13 mouse cellular contexts compared by ENCODE assay signal in the genomic region with DNA sequence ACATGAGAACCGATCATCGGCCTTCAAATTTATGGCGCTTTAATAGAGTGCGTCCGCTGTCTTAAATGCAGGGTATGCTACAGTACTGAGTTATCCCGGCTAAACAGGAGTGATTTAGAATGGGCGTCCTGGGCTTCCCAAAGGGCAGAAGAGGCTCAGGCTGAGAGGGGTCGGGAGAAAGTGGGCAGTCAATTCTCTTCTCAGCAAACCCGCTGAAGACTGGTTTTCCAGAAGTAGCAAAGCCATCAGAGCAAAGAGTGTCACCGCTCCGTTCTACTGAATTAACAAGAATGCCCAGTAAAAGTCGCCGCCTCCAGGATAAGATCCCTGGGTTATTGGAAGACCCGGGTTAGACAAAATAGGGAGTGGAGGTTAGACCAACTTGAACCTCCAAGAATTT. TPM values are rescaled to one million over a fixed set of nuclear protein-coding genes. Genes with fewer than 3 reads are reported as not detected.
A peak's percentile ranks its signal among the peaks of the same experiment; 100 is the strongest.
DNase-seq lines count a peak whose midpoint lies in the region; ATAC-seq lines count a peak whose summit lies in the region.
"Had no signal": no experiment of that assay in that cellular context is flagged by ENCODE, and none has a peak within 500 bp of the region (broad histone marks: within the 10 kb centered on the region; RNA-seq: fewer than 3 reads in every experiment).

No protein-coding gene starts in this region.

- WGBS in heart, embryonic 10.5 days: 2% methylated on average over 14 of the region's 14 CpGs
- 17% methylated on average over 14 of the region's 14 CpGs for WGBS in intestine, embryonic 15.5 days
- 5% methylated on average over 14 of the region's 14 CpGs for WGBS in stomach, embryonic 15.5 days

- H3K4me1 ChIP-seq in heart, embryonic 10.5 days: peaks cover 26% of the 10 kb centered on the region
- H3K4me1 ChIP-seq in intestine, embryonic 15.5 days (replicated peaks): peaks cover 12% of the 10 kb centered on the region
- 0 out of 2 replicates have a peak, but pooled peaks cover 6% of the 10 kb centered on the region for H3K4me1 ChIP-seq in stomach, embryonic 15.5 days
- H3K4me1 ChIP-seq: liver, embryonic 12.5 days had no signal

- intact Hi-C loops in heart, postnatal 36 days (cut with DNase I): loop anchor here (5.0 kb wide), 1 partner anchor 88 kb away; no protein-coding TSS in a partner anchor

- DNase-seq in heart, embryonic 10.5 days (ENCODE audit: low spot score): no peak
- no peak for DNase-seq in heart, postnatal 36 days
- peak; percentile 3 for DNase-seq in ovary, postnatal 36 days (ENCODE audit: low spot score)
- DNase-seq in ovary, postnatal 10 days (ENCODE audit: low spot score): no peak
- DNase-seq in cerebellum, adult 11 months: no peak
- no peak for DNase-seq in urinary bladder, postnatal 25 days (ENCODE audit: low spot score)

- no peaks in the 10 kb centered on the region for H3K36me3 ChIP-seq in heart, embryonic 10.5 days
- H3K36me3 ChIP-seq in intestine, embryonic 15.5 days: no peaks in the 10 kb centered on the region
- H3K36me3 ChIP-seq in stomach, embryonic 15.5 days: no peaks in the 10 kb centered on the region
- H3K36me3 ChIP-seq: liver, embryonic 12.5 days had no signal

- H3K4me2 ChIP-seq in intestine, embryonic 15.5 days (replicated peaks): peak overlapping the region; percentile 62
- 0 out of 2 replicates have a peak overlapping the region, but pooled peaks have one; percentile 35 for H3K4me2 ChIP-seq in stomach, embryonic 15.5 days
- H3K4me2 ChIP-seq: liver, embryonic 12.5 days had no signal

- peak overlapping the region; percentile 33; the same call in 1 of the 2 replicates for H3K4me3 ChIP-seq in heart, embryonic 10.5 days
- no peak overlapping the region for H3K4me3 ChIP-seq in intestine, embryonic 15.5 days (replicated peaks)
- no peak overlapping the region for H3K4me3 ChIP-seq in stomach, embryonic 15.5 days (replicated peaks)
- H3K4me3 ChIP-seq: liver, embryonic 12.5 days had no signal

- H3K27ac ChIP-seq in heart, embryonic 10.5 days: no peak overlapping the region
- H3K27ac ChIP-seq in intestine, embryonic 15.5 days: peak overlapping the region; percentile 66; the same call in 1 of the 2 replicates
- no peak overlapping the region for H3K27ac ChIP-seq in stomach, embryonic 15.5 days
- H3K27ac ChIP-seq: liver, embryonic 12.5 days had no signal

- no peak for ATAC-seq in intestine, embryonic 15.5 days
- ATAC-seq in stomach, embryonic 15.5 days (ENCODE audit: insufficient read depth, low FRiP score, low read depth): no peak
- ATAC-seq: liver, embryonic 12.5 days; midbrain, embryonic 16.5 days had no signal

- H3K27me3 ChIP-seq in heart, embryonic 10.5 days (ENCODE audit: insufficient read depth, poor library complexity, severe bottlenecking): peaks cover 100% of the 10 kb centered on the region
- H3K27me3 ChIP-seq in intestine, embryonic 15.5 days (replicated peaks): peaks cover 79% of the 10 kb centered on the region
- peaks cover 94% of the 10 kb centered on the region for H3K27me3 ChIP-seq in stomach, embryonic 15.5 days (replicated peaks)

- H3K9me3 ChIP-seq in heart, embryonic 10.5 days: no peaks in the 10 kb centered on the region
- H3K9me3 ChIP-seq in intestine, embryonic 15.5 days: no peaks in the 10 kb centered on the region
- H3K9me3 ChIP-seq in stomach, embryonic 15.5 days: no peaks in the 10 kb centered on the region
- H3K9me3 ChIP-seq: liver, embryonic 12.5 days had no signal

- peak overlapping the region; percentile 44; the same call in 1 of the 2 replicates for H3K9ac ChIP-seq in intestine, embryonic 15.5 days
- H3K9ac ChIP-seq in stomach, embryonic 15.5 days: no peak overlapping the region
- H3K9ac ChIP-seq: liver, embryonic 12.5 days had no signal

RNA-seq across cellular contexts. Expression of gene Gm28230, which starts 13.3 kb away (rescaled TPM):
- 0.07 and 0.35 TPM in 2 replicates for polyA plus RNA-seq in heart, embryonic 10.5 days (2016; fragmentation: Nextera tagmentation; extraction: Ambion mirVana)
- not detected for total RNA-seq in heart, postnatal 36 days (2021)
- 0.55 and 0.73 TPM in 2 replicates for polyA plus RNA-seq in intestine, embryonic 15.5 days (2015; fragmentation: Nextera tagmentation; extraction: Ambion mirVana)
- not detected in 2 replicates for polyA plus RNA-seq in stomach, embryonic 15.5 days (2015; fragmentation: Nextera tagmentation; extraction: Ambion mirVana)
- total RNA-seq: left cerebral cortex, adult 18-20 months had no signal
- polyA plus RNA-seq: heart, embryonic 16.5 days; liver, embryonic 12.5 days; midbrain, embryonic 16.5 days; spleen, adult 2 months had no signal

RNA-seq across cellular contexts. Expression of gene Hoxd1, which starts 22.9 kb away (rescaled TPM):
- 0.22 and 0.49 TPM in 2 replicates for polyA plus RNA-seq in heart, embryonic 10.5 days (2016; fragmentation: Nextera tagmentation; extraction: Ambion mirVana)
- not detected for total RNA-seq in heart, postnatal 36 days (2021)
- 0.09 and 0.10 TPM in 2 replicates for polyA plus RNA-seq in intestine, embryonic 15.5 days (2015; fragmentation: Nextera tagmentation; extraction: Ambion mirVana)
- polyA plus RNA-seq in stomach, embryonic 15.5 days (2015; fragmentation: Nextera tagmentation; extraction: Ambion mirVana): 0.13 TPM in 2 replicates
- total RNA-seq: left cerebral cortex, adult 18-20 months had no signal
- polyA plus RNA-seq: heart, embryonic 16.5 days; liver, embryonic 12.5 days; midbrain, embryonic 16.5 days; spleen, adult 2 months had no signal

RNA-seq across cellular contexts. Expression of gene Hoxd4, which starts 28.1 kb away (rescaled TPM):
- 0.29 TPM in 1 of 2 replicates, not detected in the other for polyA plus RNA-seq in heart, embryonic 10.5 days (2016; fragmentation: Nextera tagmentation; extraction: Ambion mirVana)
- under 1 TPM; 0.19 to 0.28 TPM for total RNA-seq in heart, postnatal 36 days (2021)
- polyA plus RNA-seq in intestine, embryonic 15.5 days (2015; fragmentation: Nextera tagmentation; extraction: Ambion mirVana): 1.2 and 1.6 TPM in 2 replicates
- 0.53 and 0.92 TPM in 2 replicates for polyA plus RNA-seq in stomach, embryonic 15.5 days (2015; fragmentation: Nextera tagmentation; extraction: Ambion mirVana)
- total RNA-seq: left cerebral cortex, adult 18-20 months had no signal
- polyA plus RNA-seq: liver, embryonic 12.5 days; midbrain, embryonic 16.5 days had no signal

RNA-seq across cellular contexts. Expression of gene Hoxd3, which starts 28.1 kb away (rescaled TPM):
- polyA plus RNA-seq in heart, embryonic 10.5 days (2016; fragmentation: Nextera tagmentation; extraction: Ambion mirVana): 0.73 and 2.9 TPM in 2 replicates
- total RNA-seq in heart, postnatal 36 days (2021): not detected
- polyA plus RNA-seq in intestine, embryonic 15.5 days (2015; fragmentation: Nextera tagmentation; extraction: Ambion mirVana): 18.8 and 19.2 TPM in 2 replicates
- 14.4 and 15.8 TPM in 2 replicates for polyA plus RNA-seq in stomach, embryonic 15.5 days (2015; fragmentation: Nextera tagmentation; extraction: Ambion mirVana)
- total RNA-seq: left cerebral cortex, adult 18-20 months had no signal
- polyA plus RNA-seq: midbrain, embryonic 16.5 days; spleen, adult 2 months had no signal

RNA-seq across cellular contexts. Expression of gene Hoxd8, which starts 35.5 kb away (rescaled TPM):
- 0.09 and 1.3 TPM in 2 replicates for polyA plus RNA-seq in heart, embryonic 10.5 days (2016; fragmentation: Nextera tagmentation; extraction: Ambion mirVana)
- total RNA-seq in heart, postnatal 36 days (2021): 1 to 10 TPM; 1.1 to 1.3 TPM
- 4.2 and 5.1 TPM in 2 replicates for polyA plus RNA-seq in intestine, embryonic 15.5 days (2015; fragmentation: Nextera tagmentation; extraction: Ambion mirVana)
- polyA plus RNA-seq in stomach, embryonic 15.5 days (2015; fragmentation: Nextera tagmentation; extraction: Ambion mirVana): 1.9 and 3.2 TPM in 2 replicates
- total RNA-seq: left cerebral cortex, adult 18-20 months had no signal
- polyA plus RNA-seq: midbrain, embryonic 16.5 days had no signal
